Mouse (Mus musculus): ENCODE measurements around the gene P2ry1.

The P2ry1 gene

DNA sequence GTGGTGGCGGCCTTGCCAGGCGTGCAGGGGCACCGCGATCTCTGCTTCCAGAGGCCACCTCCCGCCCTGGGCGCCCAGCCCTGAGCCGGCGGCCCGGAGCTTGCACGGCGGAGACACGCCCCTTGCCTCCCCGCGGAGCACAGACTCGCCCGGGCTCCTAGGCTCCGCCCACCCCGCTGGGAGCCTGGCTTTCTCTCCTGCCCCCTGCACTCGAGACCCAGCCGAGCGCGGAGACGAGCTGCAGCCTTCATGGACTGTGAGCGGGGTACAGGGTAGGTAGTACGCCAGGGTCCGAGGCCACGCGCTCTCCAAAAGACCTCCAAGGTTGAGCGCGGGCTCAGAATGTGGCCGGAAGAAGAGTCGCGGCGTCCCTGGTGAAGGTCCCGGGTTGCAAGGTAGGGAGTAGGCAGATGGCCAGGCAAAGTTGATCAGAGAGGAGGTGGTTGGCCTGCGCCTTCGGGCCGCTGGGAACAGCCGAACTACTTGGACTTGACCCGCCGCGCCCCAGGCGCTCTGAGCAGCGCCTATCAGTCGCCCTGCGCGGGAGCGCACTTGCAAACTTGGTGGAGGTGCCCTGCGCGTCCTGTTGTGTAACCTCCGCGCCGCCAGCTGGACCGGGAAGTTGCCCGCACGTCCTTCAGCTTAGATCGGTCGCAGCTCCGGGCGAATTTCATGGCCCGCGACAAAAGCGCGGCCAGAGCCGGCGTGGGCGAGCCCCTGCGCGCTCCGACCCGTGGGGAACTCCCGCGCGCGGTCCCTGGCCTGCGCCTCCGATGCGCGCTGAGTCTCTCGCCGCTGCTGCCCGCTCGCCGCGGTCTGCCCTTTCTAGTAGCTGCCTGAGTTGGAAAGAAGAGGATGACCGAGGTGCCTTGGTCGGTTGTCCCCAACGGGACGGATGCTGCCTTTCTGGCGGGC, at the start of gene P2ry1:
TSS of gene P2ry1 (plus strand) at position 209 of the 915 bp plus-strand sequence.
- DNase-seq (ENCODE audit: low spot score in 2 of 2), result peak; percentile 76 to 81

DNA sequence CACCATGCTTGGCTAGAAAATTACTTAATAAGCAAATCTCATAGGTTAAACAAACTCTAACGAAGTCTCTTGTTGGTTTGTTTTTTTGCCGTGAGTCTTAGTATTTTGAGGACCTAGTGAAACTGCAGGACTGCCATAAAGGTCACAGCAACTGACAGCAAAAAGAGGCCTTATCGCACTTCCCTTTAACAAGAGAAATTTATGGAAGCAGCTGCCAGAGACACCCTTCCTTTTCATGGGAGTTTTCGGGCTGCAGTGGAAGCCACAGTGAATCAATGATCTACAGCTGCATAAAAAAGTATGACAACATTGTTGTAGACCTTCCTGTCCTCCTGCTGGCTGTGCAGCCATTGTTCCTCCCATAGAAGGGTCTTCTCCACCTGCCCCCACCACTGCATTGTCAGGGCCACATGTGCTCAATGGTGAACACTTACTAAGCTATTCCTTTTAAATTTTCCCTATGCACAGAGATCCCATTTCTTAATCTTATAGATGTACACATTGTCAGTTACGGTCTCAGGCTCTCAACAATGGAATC, 49.3 kb upstream of the P2ry1 start:
- no peak for DNase-seq (ENCODE audit: low spot score in 2 of 2)

DNA sequence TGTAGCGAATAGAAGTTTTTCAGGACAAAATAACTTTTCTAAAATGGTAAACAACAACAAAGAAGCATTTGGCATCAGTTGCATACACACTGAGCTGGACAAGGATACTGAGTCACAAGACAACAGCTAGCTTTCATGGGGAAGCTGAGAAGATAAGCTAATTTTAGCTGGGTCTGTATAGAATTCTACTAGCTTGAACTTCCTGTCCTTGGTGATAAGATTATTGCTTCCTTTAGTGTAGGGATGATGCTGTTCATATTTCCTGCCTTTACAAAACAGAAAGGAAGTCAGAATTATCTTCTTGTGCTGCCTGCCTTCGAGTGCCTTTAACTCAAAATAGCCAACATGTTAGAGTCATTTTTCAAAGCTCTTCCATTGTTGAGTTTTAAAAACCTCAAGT, 48.5 kb upstream of the P2ry1 start:
- DNase-seq (ENCODE audit: low spot score in 2 of 2), result no peak

DNA sequence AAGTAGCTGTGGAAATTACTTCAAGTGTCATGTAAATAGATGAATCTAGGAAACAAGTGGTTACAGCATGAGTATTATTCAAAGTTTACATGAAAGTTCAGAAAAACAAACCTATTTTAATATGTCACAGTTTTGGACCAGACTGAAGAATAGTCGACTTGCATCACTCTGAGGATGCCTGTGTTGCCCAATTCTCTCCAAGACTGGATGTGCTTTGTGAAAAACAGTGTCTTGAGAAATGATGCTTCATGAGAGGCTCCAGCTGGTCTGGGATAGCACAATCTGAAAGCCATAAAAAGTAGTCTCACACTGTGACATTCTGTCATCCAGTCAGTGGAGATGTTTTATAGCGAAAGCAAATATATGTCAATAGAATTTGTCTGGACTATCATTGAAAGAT, 43.8 kb upstream of the P2ry1 start:
- DNase-seq (ENCODE audit: low spot score in 2 of 2), result no peak

DNA sequence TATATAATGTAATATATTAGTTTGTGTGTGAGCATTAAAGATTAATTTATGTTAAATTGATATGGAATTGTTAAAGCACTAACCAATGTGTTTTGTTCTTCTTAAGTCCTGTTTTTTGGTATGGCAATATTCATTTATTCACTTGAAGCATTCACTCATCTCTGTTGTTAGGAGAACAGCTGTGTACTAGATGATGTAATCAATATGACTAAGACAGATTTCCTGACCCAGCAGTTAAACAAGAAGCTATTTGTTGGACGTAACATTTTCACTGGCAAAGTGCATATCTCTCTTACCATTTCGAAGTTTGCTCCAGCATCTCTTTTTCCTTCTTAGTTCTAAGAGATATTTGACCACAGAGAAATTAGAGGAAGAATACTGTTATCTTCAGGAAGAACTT, 37.5 kb upstream of the P2ry1 start:
- DNase-seq (ENCODE audit: low spot score in 2 of 2), result no peak

DNA sequence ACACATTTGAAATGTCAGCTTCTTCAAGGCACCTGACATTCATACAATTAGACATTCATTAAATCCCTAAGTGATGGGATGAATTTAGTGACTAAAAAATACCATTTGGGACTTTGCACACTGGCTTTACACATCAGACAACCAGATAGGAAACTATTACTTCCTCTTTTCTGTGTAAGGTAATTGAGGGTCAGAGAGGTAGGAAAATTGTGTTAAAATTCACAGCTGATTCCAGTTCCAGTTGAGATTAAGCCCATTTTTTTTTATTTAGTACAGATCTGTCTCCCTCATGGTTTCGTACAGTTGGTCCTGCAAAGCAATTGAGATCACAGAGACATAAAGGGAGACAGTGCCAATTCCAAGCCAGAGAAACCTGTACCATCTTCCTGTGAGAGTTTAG, 27.7 kb upstream of the P2ry1 start:
- no peak for DNase-seq (ENCODE audit: low spot score in 2 of 2)

DNA sequence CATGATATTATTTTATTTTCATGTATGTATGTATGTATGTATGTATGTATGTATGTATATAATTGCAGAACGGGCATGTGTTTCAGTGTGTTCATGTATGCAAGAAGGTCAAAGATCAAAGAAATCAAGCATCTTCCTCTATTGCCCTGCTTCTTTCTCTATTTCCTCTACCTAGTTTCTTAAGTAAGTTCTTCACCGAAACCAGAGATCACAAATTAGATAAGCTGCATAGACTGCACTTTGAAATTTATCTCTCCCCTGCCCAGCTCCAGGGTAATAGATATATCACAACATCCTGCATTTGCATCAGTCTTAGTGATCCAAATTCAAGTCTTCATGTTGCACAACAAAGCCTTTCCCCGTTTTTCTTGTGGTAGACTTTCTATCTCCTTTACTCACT, 20.5 kb upstream of the P2ry1 start:
- DNase-seq (ENCODE audit: low spot score in 2 of 2), result no peak

DNA sequence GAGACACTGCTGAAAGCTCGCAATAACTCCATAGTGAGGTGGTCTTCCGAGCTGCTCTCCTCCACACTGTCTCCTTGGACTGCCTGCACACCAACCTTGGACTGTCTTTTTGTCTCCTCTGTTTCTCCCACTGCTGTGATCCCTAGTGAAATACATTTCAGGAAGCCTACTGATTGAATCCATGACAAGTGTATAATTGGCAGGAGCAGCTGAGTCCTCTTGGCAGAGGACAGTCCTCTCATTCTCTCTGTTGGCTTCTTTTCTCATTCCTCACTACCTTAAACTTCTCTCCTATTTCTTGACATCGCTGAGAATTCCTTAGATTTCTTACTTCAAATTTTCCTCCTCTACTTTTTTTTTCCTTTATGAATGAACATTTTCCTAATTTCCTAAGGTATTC, 4.5 kb upstream of the P2ry1 start:
- DNase-seq (ENCODE audit: low spot score in 2 of 2), result no peak

DNA sequence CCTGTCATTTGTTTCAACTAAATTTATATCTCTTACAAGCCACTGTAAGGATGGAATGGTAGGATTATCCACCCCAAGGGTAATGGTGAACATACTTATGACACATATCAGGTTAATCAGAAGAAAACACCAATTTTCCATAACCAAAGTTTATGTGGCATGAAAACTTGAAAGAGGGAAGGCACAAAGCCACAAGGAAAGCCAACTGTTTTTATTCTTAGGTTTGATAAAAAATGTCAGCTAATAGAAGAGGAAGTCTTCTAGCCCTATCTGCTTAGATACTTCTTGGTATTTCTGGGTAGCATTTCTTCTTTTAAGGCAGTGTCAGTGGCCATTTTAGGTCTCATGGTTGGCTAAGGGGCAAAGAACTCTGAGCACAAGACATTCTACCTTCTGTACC, 2.9 kb upstream of the P2ry1 start:
- no peak for DNase-seq (ENCODE audit: low spot score in 2 of 2)

DNA sequence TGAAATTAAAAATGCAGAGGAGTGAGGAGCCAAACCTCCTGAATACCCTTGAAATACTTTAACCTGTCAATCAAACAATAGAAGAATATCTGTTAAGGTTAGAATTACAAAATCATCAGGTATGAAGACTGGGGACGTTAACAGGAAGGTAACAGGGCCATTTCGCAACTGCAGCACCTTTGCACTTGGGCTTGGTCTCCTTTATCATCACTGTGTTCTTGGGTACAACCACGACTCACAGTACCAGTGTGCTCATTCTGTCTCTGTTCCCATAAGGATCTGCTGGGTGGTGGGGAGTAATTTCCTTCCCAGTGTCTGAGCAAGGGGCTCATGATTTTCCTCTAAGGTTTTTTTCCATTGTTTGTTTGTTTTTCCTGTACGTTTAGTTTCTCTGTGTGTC, 1.8 kb upstream of the P2ry1 start:
- no peak for DNase-seq (ENCODE audit: low spot score in 2 of 2)

DNA sequence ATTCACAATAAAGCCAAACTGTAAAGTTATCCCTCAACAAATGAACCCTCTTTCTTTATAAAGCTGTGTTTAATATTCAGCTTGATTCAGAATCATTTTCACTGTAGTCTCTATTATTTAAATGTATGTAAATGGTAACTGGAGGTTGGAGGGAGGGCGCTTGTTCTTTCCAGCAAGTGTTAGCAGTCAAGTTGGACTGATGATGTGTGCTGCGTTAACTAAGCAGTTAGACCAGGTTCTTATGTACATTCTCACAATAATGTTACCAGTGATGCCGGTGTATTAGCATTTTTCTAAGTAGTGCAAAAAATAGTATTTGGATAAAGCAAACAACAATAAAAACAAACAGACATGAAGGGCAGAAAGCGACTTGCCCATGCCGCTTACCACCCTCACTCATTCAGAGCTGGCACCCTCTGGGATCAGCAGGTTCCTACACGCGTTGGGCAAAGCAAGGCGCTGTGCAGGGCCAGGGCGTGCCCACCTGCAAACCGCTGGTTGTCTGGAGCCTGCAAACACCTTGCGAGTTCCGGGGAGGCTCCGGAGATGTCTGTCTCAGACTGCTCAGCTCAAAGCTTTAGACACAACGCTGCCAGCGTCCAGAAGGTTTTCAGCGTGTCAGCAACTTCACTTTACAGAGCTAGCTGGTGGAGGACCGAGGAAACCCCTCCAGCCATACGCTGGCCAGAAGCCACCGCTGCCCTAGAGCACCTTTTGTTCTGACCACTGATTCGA, 576 bp upstream of the P2ry1 start:
- no peak for DNase-seq (ENCODE audit: low spot score in 2 of 2)

DNA sequence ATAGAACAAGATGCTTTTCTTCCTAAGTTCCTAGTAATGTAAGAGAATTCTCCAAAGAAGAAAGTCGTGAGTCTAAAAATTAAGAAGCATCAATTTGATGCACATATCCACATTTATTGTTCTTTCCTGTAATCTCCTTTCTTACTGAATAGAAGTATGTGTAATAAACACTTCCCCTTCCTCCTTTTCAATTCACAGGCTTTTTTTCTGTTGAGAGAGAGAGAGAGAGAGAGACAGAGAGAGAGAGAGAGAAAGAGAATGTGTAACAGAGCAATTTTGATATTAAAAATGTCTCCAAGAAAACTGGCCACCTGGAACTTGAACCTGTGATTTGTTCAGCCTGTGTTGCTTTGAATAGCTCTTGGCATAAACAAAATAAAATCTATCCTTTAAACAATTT, 2.0 kb downstream of the P2ry1 start:
- no peak for DNase-seq (ENCODE audit: low spot score in 2 of 2)

DNA sequence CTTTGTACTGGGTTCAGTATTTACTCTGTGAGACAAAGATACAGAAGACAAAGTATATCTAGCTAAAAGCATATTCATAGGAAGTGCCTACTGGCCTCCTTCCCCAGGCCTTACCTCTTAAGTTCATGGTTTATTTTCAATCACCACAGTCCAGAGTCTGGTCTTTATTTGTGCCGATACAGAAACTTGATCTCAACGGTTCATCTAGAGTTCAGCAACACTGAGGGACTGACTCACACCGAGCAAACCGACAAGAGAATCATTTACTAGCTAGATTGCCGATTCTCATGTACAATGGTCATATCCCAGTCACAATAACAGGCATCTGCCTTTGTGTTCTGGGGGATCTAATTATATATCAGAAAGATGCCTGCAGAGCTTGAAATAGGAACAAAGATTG, 9.1 kb downstream of the P2ry1 start:
- no peak for DNase-seq (ENCODE audit: low spot score in 2 of 2)

DNA sequence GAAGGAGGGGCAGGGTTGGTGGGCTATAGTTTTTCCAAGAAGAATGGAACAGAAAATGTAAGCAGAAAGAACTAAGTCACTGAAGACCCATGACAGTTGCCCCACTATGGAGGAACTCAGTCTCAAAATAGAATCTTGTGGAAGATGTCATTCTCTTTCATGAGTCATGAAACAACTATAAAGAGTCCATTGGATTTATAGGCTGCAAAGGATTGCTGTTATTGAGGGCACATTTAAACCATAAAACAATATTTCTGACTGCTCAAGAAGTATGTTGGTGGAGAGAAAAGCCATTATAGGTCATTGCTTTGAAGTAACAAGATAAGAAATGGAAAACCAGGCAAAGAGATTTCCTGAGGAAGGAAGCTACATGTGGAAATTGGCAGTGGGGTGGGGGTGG, 10.0 kb downstream of the P2ry1 start:
- no peak for DNase-seq (ENCODE audit: low spot score in 2 of 2)

DNA sequence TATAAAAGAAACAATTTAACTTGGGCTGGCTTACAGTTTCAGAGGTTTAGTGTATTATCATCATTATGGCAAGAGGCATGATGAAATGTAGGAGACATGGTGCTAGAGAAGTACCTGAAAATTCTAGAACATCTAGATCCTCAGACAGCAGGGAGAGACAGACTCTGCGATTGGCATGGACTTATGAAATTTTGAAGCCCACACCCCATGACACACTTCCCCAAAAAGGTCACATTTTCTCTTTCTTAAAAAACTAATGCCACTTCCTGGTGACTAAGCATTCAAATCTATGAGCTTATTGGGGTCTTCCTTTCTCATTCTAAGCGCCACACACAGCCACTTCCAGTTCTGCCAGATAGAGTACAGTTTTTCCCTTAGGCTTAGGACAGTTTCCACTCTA, 14.1 kb downstream of the P2ry1 start:
- no peak for DNase-seq (ENCODE audit: low spot score in 2 of 2)

DNA sequence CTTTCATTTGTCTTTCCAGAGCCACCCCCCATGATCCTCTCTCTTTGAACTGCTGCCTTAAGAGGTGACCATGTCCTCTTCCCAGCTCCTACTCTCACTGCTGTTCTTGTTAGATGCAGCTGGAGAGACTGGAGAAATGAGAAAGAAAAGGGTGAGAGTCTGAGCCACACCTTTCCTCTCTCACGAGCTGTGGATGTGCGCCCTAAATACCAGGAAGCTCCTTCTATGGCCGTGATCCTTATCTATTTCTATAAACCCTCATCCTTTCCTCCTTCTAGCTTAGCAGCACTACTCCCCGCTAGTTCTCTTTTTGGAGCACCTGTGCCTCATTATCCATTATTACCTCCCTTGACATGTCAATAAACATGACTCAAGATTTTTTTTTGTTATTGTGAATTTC, 29.5 kb downstream of the P2ry1 start:
- DNase-seq (ENCODE audit: low spot score in 2 of 2), result no peak

DNA sequence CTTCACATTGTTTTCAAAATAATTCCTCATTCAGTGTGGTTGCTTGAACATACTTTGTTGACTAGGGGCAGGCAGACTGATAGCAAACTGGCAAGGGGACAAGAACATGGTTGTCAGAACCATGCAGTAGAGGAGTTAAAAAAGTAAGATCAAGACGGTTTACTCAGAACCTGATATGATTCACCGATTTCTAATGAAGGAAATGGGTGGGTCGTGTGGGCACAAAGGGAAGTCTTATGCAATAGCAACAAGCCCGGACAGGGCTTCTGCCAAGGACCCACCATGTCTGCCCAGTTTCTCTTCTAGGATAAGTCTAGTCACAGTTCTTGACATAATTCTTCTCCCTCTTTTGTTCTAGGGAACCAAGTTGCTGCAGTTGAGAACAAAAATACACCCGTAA, 33.0 kb downstream of the P2ry1 start:
- no peak for DNase-seq (ENCODE audit: low spot score in 2 of 2)

DNA sequence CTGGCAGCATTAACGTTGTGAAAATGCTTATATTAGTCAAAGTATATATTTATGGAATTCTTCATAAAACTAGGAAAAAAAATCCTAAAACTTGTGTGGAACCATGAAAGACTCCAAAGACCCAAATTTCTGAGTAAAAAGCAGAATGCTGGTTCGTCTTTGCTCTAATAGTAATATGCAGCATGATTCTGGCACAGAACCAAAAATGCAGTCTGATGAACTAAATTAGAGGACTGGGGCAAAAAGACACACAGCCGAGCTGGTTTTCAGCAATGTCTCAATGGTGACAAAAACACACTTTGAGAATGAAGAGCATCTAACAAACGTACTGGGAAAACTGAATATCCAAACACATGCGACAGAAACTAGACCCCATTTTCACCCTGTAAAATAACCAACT, 37.3 kb downstream of the P2ry1 start:
- no peak for DNase-seq (ENCODE audit: low spot score in 2 of 2)

DNA sequence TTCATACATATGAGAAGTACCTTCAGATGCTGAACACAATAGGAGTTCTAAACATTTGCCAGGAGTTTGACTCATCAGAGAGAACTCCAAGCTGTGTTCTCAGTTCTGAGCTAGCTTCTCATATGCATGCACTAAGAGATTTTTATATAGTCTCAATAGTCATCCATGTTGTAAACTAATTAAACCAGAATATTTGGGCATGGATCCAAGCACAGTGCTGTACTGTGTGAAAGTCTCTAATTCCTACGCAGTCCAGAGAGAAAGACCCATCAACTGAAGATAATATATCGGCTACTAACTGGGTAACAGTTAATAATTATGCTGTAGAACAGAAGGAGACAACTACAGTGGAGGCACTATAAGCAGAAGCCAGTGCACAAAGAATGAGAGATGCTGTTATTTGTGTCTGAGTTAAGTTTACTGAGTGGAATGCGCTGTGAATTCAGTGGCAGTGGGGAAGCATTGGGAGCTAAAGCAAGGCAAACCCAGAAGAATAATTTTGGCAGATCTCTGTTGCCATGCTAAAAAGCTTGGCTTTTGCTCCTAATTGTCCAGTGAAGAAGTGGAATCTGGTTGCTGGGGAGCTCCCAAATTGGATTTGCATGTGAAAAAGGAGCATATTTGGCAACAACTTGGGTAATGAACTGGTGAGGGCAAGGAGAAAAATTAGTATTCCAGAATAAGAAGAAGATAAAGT, 47.5 kb downstream of the P2ry1 start:
- DNase-seq (ENCODE audit: low spot score in 2 of 2), result no peak
